Mouse (Mus musculus) bone marrow, adult 2 months (tissue): ENCODE data around the gene Irak3. TPM values are rescaled to one million over a fixed set of nuclear protein-coding genes. Genes with fewer than 3 reads are reported as not detected.

Experiments used
- H3K27ac ChIP-seq: fragments of 200-500 bp; 2 replicates; pipeline ENCODE4 v1.5.1; 2012; ENCODE audit warnings: low read depth, mild to moderate bottlenecking, control low read depth, inconsistent platforms, low read length; ENCODE audit not compliant: control insufficient read depth, poor library complexity, insufficient read depth
- H3K4me1 ChIP-seq: fragments of 200-500 bp; 2 replicates; pipeline ENCODE4 v1.6.1; 2011; ENCODE audit warnings: low read length; ENCODE audit not compliant: control insufficient read depth, insufficient read depth
- H3K4me3 ChIP-seq: fragments of 200-500 bp; replicated peaks from 2 replicates; pipeline ENCODE3; 2011; ENCODE audit warnings: mild to moderate bottlenecking, low read depth, low read length, control low read depth; ENCODE audit not compliant: control insufficient read depth
- CTCF ChIP-seq: fragments of 200-500 bp; IDR thresholded peaks from 2 replicates; pipeline ENCODE4 v1.5.1; 2011; ENCODE audit warnings: low read length, control low read depth; ENCODE audit not compliant: control insufficient read depth, insufficient read depth
- POLR2A ChIP-seq: fragments of 200-500 bp; IDR thresholded peaks from 2 replicates; pipeline ENCODE4 v1.6.1; 2011; ENCODE audit warnings: low read depth, mild to moderate bottlenecking, control low read depth, low read length, borderline replicate concordance; ENCODE audit not compliant: control insufficient read depth
- WGBS: fragments of 180-500 bp; shearing (Covaris S2); methylation state at CpG from one replicate; pipeline ENCODE4 v1.1.7; 2018; 5-methylcytosine and 5-hydroxymethylcytosine counted together
- polyA plus RNA-seq: library from polyadenylated mRNA; stranded (reverse); fragments of >200 nt; gene quantifications from 2 replicates; pipeline ENCODE4 v1.2.4, GENCODE M21; 2011; ENCODE audit warnings: low replicate concordance; ENCODE audit not compliant: missing spikeins, insufficient read depth, insufficient read length

Irak3 gene
- 4.1 and 14.3 TPM in 2 replicates for polyA plus RNA-seq

DNA sequence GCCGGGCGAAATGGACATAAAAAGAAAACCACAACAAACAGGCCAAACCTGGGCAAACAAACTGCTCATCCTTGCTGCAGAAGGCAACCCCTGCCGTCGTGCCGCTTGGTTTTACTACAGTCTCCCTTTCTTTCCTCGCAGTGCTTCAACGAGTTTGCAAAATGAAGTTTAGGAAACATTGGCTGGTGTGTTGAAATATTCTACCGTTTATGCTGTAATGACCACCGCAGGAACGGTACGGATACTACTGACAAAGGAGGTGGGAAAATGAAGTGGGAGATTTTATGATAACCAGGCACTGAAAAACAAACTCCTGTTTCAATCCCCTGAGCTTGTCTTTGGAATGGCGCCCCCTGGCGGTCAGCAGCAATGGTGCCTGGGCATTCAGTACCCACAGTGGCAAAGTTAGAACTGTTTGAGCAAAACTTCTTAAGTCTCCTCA lies at the start of gene Irak3:
Gene Irak3, minus strand, starts transcription at position 170 of the 442 bp plus-strand sequence.
- whole genome bisulfite sequencing: under 1% methylated on average over 13 of the region's 13 CpGs
- Histone ChIP-seq H3K27ac (peak within 1 kb of the TSS; percentile 78), H3K4me3 (peak within 1 kb of the TSS; percentile 75), H3K4me1 (peaks cover 5% of the 10 kb centered on the region; the same call in 1 of the 2 replicates)
- TF ChIP-seq CTCF (peak; percentile 94), POLR2A (no peak)

DNA sequence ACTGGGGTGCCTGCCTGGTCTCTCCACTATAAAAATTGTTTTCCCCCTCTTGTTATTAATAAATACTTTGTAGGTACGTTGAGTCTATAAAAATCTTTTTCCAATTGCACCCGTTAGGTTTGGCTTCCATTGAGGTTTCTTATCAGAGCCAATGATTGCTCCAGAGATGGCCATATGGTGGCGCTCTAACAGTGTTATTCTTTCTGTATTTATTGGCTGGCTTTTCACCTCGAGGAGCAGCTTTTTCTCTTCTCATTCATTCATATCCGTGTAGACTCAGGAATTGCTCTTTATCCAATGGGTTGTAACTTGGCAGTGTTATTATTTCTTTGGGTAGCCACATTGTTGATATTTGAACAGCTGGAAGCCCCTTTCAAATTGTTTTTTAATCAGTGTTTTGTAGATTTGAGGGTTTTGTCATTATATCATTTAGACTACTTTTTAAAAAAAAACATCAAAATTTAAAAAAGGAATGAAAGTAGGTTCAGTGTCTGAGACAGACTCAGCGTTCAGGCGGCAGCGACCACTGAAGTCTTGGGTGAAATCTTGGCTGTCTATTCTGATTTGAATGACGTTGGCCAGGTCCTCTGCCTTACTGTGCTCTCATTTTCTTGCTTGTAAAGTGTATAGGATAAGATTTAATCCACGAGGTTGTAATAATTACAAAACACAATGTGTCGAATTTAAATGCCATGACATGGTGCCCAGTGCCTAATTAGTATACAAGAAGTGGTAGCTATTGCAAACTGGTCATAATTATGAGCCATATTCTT lies 49.2 kb upstream of the Irak3 start:
- Histone ChIP-seq H3K27ac (no peak overlapping the region), H3K4me1 (no peaks in the 10 kb centered on the region), H3K4me3 (no peak overlapping the region)
- WGBS: 57% methylated on average over 11 of the region's 11 CpGs
- TF ChIP-seq CTCF: no peak
- no peak for TF ChIP-seq POLR2A

DNA sequence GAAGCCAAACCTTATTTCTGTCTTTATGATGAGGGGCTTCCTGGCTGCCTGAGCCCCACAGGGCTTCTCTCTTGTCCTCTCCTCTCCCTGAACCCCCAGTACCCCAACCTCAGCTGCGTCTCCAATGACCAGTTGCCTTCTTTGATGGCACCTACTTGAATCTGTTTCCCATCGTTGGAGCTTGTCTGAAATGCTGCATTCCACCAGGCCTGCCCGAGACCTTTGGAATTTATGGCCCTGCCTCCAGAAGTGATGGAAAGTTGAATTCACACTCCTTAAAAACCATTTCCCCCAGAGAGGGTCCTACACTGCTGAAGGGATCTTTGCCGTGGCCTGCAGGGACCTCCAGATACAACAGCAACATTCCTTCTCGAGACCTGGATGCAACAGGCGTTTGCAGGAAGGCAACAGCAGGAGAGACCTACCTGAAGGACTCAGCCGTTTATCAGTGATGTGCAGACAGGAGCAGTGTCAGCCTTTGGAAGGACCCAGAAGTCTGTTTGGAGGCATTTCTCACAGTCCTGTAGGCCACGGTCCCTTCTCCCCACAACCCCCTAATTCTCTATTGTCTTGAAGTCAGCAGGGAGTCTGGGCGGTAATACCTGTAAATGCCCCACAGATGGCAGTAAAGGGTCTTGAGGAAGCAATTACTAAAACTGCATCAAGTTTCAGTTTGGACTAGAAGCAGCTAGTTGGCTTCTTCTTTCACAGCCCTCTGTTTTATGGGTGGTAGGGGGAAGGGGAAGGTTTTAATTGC lies 45.2 kb upstream of the Irak3 start:
- Histone ChIP-seq H3K27ac (no peak overlapping the region), H3K4me1 (no peaks in the 10 kb centered on the region), H3K4me3 (no peak overlapping the region)
- WGBS: 44% methylated on average over 9 of the region's 9 CpGs
- TF ChIP-seq POLR2A (no peak), CTCF (peak; percentile 12; the same call in 1 of the 2 replicates)

DNA sequence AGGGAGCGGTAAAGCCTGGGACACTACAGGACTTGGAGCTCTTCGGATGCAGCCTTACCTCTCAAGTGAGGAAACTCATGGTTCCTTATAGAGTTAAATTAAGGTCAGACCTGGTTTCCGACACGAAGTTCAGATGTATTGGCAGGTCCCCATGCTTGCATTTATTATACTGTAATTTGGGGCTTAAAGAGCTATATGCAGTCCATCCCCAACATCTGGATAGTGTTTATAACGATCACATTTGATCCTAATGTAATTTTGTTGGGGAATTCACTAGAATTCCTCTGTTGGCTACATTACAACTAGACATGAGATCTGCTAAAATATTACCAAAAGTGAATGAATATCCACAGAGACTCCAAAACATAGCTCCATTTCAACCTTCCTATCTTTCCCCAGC lies 43.8 kb upstream of the Irak3 start:
- Histone ChIP-seq H3K4me1 (peaks cover 2% of the 10 kb centered on the region), H3K27ac (no peak overlapping the region), H3K4me3 (no peak overlapping the region)
- 81% methylated on average over 5 of the region's 5 CpGs for WGBS
- no peak for TF ChIP-seq CTCF
- no peak for TF ChIP-seq POLR2A

DNA sequence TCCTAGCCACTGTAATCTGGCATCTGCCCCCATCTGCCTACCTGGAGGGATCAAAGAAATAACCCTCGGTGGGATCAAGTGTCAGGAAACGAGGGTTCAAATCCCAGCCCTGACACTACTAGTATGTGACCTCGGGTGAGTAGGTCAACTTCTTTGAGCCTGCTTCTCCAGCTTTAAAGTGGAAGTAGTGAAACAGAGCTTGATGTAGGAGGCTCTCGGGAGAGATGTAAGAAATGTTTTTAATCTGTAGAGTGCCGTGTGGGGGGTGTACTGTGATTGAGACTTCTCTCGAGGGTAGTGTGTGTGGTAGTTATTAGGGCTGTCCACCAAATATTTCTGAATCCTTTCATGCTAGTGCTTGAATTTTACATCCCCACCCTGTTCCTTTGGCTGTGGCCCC lies 40.5 kb upstream of the Irak3 start:
- TF ChIP-seq POLR2A (no peak), CTCF (no peak)
- peaks cover 2% of the 10 kb centered on the region for H3K4me1 ChIP-seq
- WGBS: 72% methylated on average over 6 of the region's 6 CpGs
- H3K4me3 ChIP-seq: no peak overlapping the region
- H3K27ac ChIP-seq: no peak overlapping the region

DNA sequence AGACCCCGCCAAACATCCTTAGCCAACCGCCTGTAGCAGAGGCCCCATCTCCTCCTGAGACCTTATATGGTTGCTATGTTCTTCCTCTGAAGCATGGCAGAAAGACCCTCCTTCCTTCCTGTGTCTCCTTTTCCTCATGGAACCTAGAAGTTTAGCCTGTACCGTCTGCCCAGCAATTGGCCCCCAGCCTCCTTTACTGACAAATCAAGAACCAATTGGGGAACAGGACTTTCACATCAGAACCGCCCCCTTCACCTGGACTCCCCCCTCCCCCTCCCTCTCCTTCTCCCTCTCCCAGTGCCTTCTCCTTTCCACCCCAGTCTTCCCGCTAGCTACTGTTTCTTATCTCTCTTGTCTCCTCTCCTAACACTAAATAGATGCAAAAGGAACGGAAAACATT lies 37.5 kb upstream of the Irak3 start:
- TF ChIP-seq POLR2A (no peak), CTCF (no peak)
- Histone ChIP-seq H3K4me1 (peaks cover 2% of the 10 kb centered on the region), H3K4me3 (no peak overlapping the region), H3K27ac (no peak overlapping the region)
- WGBS: 74% methylated on average over 6 of the region's 6 CpGs

DNA sequence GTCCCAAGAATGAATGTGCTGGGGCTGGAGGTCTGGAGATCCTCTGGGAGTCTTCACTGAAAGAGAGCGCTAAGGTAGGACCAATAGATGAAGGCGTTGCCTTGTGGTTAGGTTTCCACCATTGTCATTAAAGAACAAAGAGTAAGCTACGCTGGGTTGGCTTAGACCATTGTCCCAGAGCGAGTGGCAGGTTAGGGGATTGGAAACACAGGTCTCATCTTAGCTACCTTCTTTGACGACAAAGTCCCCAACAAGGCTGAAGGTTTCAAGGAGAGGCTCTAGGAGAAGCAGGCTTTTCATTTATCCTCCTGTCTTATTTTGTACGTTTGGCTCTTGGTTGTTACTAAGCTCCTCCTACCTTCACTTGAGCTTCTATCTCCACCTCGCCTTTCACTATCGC lies 36.3 kb upstream of the Irak3 start:
- TF ChIP-seq CTCF (no peak), POLR2A (no peak)
- peaks cover 2% of the 10 kb centered on the region for H3K4me1 ChIP-seq
- WGBS: 82% methylated on average over 8 of the region's 8 CpGs
- no peak overlapping the region for H3K4me3 ChIP-seq
- H3K27ac ChIP-seq: no peak overlapping the region

DNA sequence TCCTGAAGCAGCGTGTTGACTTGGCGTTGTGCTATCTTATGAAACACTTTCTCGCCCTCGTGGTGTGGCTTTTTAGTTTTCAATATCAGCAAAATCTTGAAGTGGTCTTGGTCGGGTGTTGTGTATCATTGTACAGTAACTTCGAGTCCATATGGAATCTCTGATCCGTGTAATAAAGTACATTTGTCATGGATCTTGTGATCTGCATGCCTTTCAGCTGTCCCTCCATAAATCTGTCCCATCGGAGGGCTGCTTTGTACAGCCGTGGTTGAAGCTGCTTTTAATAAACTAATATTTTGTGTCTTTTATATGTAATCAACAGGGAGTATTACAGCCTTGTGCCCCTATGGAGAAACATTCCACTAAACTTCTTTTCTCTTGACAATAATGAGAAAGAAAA lies 34.9 kb upstream of the Irak3 start:
- Histone ChIP-seq H3K4me3 (no peak overlapping the region), H3K4me1 (peaks cover 2% of the 10 kb centered on the region), H3K27ac (no peak overlapping the region)
- TF ChIP-seq CTCF: no peak
- no peak for TF ChIP-seq POLR2A
- WGBS: 70% methylated on average over 9 of the region's 9 CpGs
